Mouse (Mus musculus) adrenal gland, adult 8-10 months (tissue): ENCODE data around the gene Man2b1. TPM values are rescaled to one million over a fixed set of nuclear protein-coding genes. Genes with fewer than 3 reads are reported as not detected.

Experiments used
- DNase-seq: peaks from one replicate; pipeline ENCODE4 v3.0.0; 2022
- total RNA-seq, 4 experiments: library from RNA; stranded (reverse); gene quantifications; 2 replicates each; pipeline ENCODE4 v1.2.4; 2022

Man2b1 gene
- 10 to 100 TPM; 53.4 to 60.8 (median 54.3) TPM for total RNA-seq

DNA sequence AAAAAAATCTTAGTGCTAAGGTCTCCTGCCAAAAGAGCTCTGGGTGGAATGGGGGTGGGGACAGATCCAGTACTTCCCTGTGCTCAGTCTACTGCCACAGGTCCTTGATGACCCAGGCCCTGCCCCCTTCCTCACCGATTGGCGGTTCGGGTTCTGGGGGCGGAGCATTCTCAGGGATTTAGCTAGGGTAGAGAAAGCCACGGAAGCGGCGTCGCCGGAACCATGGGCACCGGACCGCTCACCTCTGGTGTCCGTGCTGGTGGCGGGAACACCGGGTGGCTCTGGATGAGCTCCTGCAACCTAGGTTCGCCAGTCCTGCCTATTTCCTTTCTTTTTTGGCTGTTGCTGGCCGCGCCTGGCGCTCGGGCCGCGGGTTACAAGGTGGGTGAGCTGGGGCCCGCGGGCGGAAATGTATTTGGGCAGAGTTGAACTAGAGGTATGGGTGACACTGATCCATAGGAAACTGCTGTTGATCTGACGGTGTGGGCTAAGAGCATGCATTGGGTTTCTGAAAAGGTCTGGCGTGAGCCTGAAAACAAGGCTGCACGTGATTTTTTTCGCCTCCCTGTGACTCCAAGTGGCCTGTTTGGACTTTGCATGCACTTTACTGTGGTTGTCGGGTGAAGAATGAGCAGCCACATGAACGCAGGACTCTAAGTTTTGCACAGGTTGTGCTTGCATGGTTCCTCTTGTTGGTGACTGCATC, at the start of gene Man2b1:
Gene Man2b1 (plus strand): TSS at position 163 of the 706 bp plus-strand sequence.
- DNase-seq, result peak; percentile 92

GRCm38 (mm10) chr8:85033867-85034266, 49.2 kb upstream of the Man2b1 start:
- no peak for DNase-seq

DNA sequence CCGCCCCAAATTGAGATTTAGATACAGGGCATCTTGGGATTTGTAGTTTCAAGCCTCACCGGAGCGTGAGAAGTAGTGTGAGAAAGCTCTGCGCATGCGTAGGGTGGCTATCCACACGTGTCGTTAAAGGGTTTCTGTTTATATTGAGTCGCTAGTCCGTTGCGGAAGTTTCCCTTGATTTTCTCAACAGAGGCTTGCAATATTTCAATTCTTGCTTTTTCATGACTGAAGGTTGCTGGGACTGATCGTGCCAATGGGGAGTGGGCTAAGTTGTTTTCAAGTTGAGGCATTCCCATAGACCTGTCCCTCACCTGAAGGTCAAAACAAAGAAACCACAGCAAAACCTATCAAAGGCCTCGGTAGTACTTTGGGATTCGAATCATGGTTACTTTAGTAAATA, 48.3 kb upstream of the Man2b1 start:
- DNase-seq, result peak; percentile 71

GRCm38 (mm10) chr8:85035165-85035727, 47.8 kb upstream of the Man2b1 start:
- no peak for DNase-seq

GRCm38 (mm10) chr8:85035728-85036310, 47.3 kb upstream of the Man2b1 start:
- DNase-seq, result no peak

- DNase-seq, result no peak
Measured at GRCm38 (mm10) chr8:85036381-85036717, 46.7 kb upstream of the Man2b1 start.

DNA sequence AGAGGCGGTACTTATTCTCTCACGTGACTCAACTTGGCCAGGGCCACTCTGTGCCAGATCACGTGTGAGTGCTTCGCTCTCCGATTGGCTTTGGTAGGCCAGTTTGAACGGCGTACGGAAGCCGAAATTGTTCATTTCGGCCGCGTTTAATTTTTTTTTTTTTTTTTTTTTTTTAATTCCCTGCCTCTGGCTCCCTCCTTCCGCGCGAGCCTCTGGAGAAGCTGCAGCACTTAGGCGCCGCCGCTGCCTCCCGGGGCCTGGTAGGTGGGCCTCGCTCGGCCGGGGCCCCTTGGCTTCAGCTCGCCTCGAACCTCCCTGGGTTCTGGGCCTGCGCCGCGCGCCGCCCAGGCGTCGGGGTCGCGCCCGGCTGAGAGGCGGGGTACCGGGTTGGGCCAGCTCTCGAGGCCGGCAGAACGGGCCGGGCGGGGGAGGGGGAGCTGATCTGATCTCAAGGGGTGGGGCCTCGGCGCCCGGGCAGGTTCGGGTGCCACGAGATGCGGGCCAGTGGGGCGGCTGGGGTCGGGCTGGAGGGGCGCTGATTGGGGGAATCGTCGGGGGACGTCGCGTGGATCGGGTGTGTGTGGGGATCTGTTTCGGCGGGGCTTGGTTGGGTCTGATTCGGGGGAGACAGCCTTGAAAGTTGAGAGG, 46.2 kb upstream of the Man2b1 start, which contains the start of gene Tnpo2:
Gene Tnpo2 (plus strand): TSS at position 198 of the 648 bp plus-strand sequence.
- DNase-seq, result peak; percentile 90

DNA sequence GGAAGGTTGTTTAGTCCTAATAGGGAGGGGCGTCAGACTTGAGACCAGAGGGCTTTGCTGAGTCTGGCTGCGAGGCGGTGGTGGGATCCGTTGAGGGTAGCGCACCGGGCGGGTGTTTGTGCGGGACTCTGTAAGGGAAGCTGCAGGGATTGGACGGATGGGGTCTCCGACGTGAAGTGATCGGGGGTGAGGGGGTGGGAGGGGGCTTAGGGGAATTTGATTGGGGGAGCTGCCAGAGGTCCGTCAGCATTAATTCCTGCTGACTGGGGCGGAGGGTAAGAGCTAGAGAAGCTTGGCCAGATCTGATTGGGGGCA, 45.7 kb upstream of the Man2b1 start:
- no peak for DNase-seq

- no peak for DNase-seq
Measured at GRCm38 (mm10) chr8:85037681-85038531, 45.2 kb upstream of the Man2b1 start.

DNA sequence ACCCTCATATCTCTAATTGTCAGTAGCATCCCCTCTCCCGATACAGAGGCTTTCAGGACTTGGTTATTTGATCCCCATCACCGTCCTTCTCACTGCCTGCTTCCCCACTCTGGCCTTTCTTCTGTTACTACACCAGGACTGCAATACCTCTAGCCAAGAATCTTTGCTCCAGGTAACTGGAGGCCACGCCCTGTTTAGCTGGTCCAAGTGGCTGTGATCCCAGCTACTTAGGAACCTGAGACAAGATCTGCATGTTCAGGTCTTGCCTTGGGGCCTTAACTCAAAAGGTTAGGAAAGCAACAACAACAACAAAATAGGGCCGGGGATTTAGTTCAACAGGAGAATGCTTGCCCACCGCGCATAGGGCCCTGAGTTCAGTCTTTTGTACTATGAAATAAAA, 39.5 kb upstream of the Man2b1 start:
- no peak for DNase-seq

GRCm38 (mm10) chr8:85057367-85057766, 25.7 kb upstream of the Man2b1 start:
- DNase-seq, result no peak

DNA sequence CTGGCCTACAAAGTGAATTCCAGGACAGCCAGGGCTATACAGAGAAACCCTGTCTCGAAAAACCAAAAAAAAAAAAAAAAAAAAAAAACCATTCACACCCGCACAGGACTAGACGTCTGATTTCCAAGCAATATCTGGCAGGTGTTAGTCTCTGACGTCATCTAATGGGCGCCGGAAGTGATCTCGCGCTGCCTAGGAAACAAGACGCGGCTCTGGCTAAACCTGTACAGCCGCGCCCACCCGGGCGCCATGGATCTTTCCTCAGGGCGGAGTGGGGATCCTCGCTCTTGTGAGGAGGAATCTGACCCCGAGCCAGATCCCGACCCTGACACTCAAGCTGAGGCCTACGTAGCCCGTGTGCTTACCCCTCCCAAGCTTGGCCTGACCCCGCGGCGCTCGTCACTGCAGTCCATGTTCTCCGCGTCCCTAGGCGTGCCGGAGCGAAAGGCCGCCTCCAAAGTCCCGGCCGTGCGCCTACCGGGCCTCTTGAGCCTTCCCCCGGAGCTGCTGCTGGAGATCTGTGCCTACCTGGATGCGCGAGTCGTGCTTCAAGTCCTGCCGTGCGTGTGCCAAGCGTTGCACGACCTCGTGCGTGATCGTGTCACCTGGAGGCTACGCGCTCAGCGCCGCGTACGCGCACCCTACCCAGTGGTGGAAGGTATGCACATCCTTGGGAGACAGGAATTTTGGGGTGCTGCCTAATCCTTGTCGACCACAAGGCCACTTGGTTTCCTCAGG, 23.0 kb upstream of the Man2b1 start, which contains the start of gene Fbxw9:
Gene Fbxw9 (plus strand): TSS at position 177 of the 738 bp plus-strand sequence.
- DNase-seq, result peak; percentile 87

- DNase-seq, result no peak
Measured at GRCm38 (mm10) chr8:85062603-85063002, 20.5 kb upstream of the Man2b1 start.

GRCm38 (mm10) chr8:85065213-85065612, 17.9 kb upstream of the Man2b1 start:
- DNase-seq, result no peak

- no peak for DNase-seq
Measured at GRCm38 (mm10) chr8:85067155-85067554, 15.9 kb upstream of the Man2b1 start.

DNA sequence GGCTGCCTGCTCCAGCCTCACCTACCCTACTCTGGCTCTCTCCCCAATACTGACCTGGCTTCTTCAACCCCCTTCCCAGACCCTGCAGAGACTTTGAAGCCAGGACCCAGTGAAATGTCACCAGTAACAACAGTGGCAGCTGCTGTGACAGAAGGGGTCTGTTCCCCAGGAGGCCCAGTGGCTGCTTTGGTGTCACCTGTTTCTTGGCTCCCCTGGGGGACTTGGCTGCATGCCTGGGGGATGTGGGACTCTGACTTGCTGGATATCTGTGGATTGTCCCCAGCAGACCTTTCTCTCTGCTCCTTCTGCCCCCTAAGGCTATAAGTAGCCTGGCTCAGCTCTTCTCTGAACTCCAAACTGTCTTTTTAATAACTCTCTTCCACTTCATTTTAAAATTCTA, 15.1 kb upstream of the Man2b1 start, which contains the start of gene Gm5741:
Gene Gm5741 (minus strand): TSS at position 1 of the 400 bp plus-strand sequence.
- no peak for DNase-seq

- no peak for DNase-seq
Measured at GRCm38 (mm10) chr8:85071041-85071440, 12.0 kb upstream of the Man2b1 start.

DNA sequence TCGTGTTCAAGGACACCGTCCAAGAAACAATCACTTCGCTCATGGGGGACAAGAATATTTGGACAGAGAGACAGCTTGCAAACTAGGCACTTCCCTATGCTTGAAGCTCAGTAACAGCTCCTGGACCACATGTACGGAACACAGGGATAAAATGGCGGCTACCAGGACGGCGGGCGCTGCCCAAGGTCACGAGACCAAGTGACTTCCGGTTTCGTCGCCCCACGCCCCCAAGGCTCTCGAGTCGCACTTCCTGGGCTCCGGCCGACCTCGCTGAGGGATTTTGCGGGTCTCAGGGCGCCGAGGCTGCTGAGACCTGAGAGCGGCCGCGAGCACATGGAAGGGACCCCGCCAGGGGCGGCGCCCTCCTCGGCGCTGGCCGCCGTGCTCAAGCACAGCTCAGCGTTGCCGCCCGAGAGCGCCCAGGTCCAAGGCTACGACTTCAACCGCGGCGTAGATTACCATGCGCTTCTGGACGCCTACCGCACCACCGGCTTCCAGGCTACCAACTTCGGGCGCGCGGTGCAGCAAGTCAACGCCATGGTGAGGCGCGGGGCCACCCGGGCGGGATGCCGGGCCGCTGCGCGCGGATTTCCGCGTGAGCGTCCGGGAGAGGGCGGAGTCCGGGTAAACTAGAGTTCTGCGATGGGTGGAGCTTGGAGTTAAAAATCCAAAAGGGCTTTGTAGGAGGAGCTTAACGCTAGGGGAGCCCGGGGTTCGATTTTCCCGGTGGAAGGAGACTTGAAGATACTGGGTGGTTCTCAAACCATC, 11.4 kb upstream of the Man2b1 start, which contains the start of gene Dhps:
Gene Dhps (plus strand): TSS at position 244 of the 768 bp plus-strand sequence.
- DNase-seq, result peak; percentile 90

DNA sequence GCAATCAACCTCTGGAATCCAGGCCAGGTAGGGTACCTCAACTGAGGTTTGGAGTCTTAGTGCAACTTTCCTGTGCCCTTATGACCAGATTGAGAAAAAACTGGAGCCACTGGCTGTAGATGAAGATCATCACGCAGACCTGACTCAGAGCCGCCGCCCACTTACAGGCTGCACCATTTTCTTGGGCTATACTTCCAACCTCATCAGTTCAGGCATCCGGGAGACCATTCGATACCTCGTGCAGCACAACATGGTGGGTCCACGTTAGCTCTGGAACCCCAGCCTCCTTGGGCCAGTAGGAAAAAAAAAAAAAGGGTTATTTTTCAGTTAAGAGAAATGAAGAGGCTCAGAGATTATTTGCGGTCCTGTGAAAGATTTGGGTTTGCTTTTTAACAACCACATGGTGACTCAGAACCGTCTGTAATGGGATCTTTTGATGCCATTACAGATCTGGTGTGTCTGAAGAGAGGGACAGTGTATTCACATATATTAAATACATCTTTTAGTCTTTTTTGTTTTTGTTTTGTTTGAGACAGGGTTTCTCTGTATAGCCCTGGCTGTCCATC, 10.6 kb upstream of the Man2b1 start:
- DNase-seq, result no peak

GRCm38 (mm10) chr8:85073041-85073612, 9.9 kb upstream of the Man2b1 start:
- DNase-seq, result no peak
